Mouse (Mus musculus) thymus, adult 2 months (tissue): ENCODE measurements around the gene Lsp1. TPM values are rescaled to one million over a fixed set of nuclear protein-coding genes. Genes with fewer than 3 reads are reported as not detected.
A peak's percentile ranks its signal among the peaks of the same experiment; 100 is the strongest.

ENCODE experiments used
- DNase-seq: peaks from one replicate; pipeline ENCODE4 v3.0.0; 2021
- H3K27ac ChIP-seq: fragments of 200-500 bp; 2 replicates; pipeline ENCODE4 v1.5.1; 2012; ENCODE audit warnings: low read length, control low read depth; ENCODE audit not compliant: control insufficient read depth, insufficient read depth
- H3K27me3 ChIP-seq: fragments of 200-500 bp; 2 replicates; pipeline ENCODE4 v1.6.1; 2012; ENCODE audit warnings: mild to moderate bottlenecking, low read length, moderate library complexity, mixed read lengths; ENCODE audit not compliant: control insufficient read depth, insufficient read depth
- H3K36me3 ChIP-seq: fragments of 200-500 bp; 2 replicates; pipeline ENCODE4 v1.6.1; 2012; ENCODE audit warnings: mild to moderate bottlenecking, low read length, moderate library complexity; ENCODE audit not compliant: control insufficient read depth, insufficient read depth
- H3K4me1 ChIP-seq: fragments of 200-500 bp; replicated peaks from 2 replicates; pipeline ENCODE4 v1.6.1; 2012; ENCODE audit warnings: low read length; ENCODE audit not compliant: control insufficient read depth, insufficient read depth
- H3K4me3 ChIP-seq: fragments of 200-500 bp; 2 replicates; pipeline ENCODE4 v1.5.1; 2012; ENCODE audit warnings: mild to moderate bottlenecking, low read length, control low read depth, moderate library complexity; ENCODE audit not compliant: control insufficient read depth, insufficient read depth
- CTCF ChIP-seq: fragments of 200-500 bp; IDR thresholded peaks from 2 replicates; pipeline ENCODE4 v1.5.1; 2012; ENCODE audit warnings: mild to moderate bottlenecking, control low read depth, low read length, moderate library complexity, borderline replicate concordance; ENCODE audit not compliant: control insufficient read depth, poor library complexity, insufficient read depth; ENCODE audit errors: extremely low read depth
- POLR2A ChIP-seq: fragments of 200-500 bp; IDR thresholded peaks from 2 replicates; pipeline ENCODE4 v1.6.1; 2012; ENCODE audit warnings: mild to moderate bottlenecking, low read length, control low read depth, moderate library complexity; ENCODE audit not compliant: control insufficient read depth, poor library complexity, insufficient read depth; ENCODE audit errors: extremely low read depth
- WGBS: fragments of 180-500 bp; shearing (Covaris S2); methylation state at CpG from one replicate; pipeline ENCODE4 v1.1.7; 2018; 5-methylcytosine and 5-hydroxymethylcytosine counted together
- polyA plus RNA-seq: library from polyadenylated mRNA; depleted of rRNA; stranded (reverse); fragments of >200 nt; gene quantifications from 2 replicates; pipeline ENCODE4 v1.2.3, GENCODE M21; 2012

The Lsp1 gene
- polyA plus RNA-seq, 1 experiment: 626 TPM

DNA sequence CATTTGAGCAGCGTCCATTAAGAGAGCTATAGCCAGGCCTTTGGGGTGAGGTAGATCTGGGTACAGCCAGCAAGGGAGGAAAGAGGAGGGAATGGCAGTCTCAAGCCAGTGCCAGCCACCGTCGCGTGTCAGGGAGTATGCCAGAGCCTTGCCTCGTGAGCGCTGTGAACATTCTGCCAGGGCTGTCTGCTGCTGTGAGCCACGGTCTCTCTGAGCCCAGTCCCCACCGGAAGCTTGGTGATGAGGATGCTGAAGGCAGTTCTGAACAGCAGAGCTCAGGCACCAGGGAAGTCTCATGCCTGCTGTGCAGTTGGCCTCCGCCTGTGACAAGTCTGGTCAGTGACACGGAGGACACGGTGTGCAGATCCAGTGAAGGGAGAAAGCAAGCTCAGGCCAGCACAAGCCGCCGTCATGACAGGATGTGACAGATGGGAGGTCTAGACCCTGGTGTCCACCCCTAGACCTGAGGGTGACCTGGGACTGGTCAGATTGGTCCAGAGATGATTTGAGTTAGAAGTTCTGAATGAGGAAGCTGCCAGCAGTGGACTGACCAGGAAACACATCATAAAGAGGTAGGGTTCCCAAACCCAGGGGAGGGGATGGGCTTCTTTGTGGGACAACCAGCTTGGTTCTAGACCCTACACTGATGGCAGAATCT lies 16.3 kb downstream of the Lsp1 start:
- no peaks in the 10 kb centered on the region for H3K36me3 ChIP-seq
- H3K4me1 ChIP-seq: peaks cover 24% of the 10 kb centered on the region
- TF ChIP-seq CTCF: no peak
- TF ChIP-seq POLR2A: no peak
- H3K27me3 ChIP-seq: no peaks in the 10 kb centered on the region
- no peak for DNase-seq
- H3K4me3 ChIP-seq: no peak overlapping the region
- H3K27ac ChIP-seq: no peak overlapping the region
- 93% methylated on average over 13 of the region's 13 CpGs for WGBS

DNA sequence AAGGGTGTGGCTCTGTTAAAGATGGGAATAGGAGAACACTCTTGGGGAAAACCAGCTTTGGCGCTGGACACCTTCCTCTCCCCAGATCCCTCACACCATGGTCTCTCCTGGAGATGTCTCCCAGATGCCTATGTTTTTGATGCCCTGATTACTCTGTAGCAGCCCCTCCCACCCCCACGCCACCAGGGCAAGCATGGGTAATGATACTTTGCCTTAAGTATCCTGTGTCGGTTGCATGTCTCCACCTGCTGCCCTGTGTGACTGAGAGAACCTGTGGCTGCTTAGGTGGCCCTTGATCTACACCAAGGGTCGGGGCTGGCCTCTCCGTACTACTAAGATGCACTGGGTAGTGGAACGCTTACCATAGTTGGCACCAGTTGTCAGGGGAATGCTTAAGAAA lies 17.4 kb downstream of the Lsp1 start:
- no peak overlapping the region for H3K27ac ChIP-seq
- no peaks in the 10 kb centered on the region for H3K27me3 ChIP-seq
- no peak overlapping the region for H3K4me3 ChIP-seq
- H3K36me3 ChIP-seq: no peaks in the 10 kb centered on the region
- DNase-seq: no peak
- TF ChIP-seq POLR2A (no peak), CTCF (no peak)
- peaks cover 28% of the 10 kb centered on the region for H3K4me1 ChIP-seq
- 85% methylated on average over 6 of the region's 6 CpGs for WGBS

DNA sequence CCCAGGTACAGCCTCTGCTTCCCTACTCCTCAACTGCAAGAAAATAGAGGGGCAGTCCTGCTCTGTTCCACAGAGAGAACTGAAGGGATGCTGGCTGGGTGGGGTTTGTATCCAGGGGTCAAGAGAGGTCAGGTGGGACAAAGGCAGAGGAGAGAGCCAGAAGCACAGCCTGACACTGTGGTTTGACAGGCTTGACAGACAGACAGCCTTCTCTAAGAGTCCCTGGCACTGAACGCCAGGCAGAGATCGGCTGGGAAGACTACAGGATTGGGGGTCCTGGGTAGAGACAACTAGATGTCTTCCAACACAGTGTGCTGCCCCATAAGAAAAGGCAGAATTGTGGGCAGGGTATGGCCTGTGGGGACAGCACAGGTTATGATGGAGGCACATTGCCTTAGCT lies 18.0 kb downstream of the Lsp1 start:
- H3K36me3 ChIP-seq: no peaks in the 10 kb centered on the region
- WGBS: 94% methylated on average over 2 of the region's 2 CpGs
- no peak for TF ChIP-seq POLR2A
- no peak for TF ChIP-seq CTCF
- no peak overlapping the region for H3K27ac ChIP-seq
- H3K27me3 ChIP-seq: no peaks in the 10 kb centered on the region
- DNase-seq: no peak
- H3K4me3 ChIP-seq: no peak overlapping the region
- H3K4me1 ChIP-seq: peaks cover 28% of the 10 kb centered on the region

DNA sequence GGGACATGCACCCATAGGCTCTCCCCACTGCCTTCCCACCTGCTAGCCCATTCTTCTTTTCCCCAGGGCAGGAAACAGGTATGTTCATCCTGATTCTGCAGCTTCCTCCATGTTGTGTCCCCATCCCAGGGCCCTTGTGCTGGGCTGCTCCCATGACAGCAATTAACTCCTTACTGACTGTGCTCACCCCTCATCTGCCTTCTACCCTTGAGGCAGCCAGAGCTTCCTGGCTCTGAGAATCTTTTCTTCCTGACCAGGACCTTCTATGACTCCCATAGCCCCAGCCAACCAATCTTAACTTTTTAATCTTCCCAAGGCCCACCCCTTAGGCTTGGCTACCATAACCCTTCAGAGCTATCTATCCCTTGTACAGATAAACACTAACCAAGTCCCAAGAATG lies 18.7 kb downstream of the Lsp1 start:
- DNase-seq: no peak
- Histone ChIP-seq H3K27me3 (no peaks in the 10 kb centered on the region), H3K36me3 (peaks cover 4% of the 10 kb centered on the region; the same call in 1 of the 2 replicates), H3K4me3 (no peak overlapping the region), H3K4me1 (peaks cover 28% of the 10 kb centered on the region), H3K27ac (no peak overlapping the region)
- TF ChIP-seq CTCF (no peak), POLR2A (no peak)

DNA sequence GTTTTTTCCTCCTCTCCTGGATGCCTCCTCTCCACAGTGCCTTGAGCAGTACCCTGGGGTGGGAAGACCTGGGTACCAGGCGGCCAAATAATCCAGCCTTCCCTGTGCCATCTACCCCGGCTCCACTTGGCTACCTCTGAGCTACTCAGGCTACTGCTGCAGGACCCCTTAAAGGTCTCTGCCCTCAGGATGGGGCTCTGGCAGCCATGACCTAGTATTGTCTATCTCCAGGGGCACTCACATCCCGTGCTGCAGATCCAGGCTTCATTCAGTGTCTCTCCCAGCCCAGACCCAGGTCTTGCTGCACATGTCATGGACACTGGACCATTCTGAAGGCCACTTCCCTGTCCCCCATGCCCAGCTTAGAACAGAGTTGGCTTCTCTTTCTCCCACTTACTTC lies 19.3 kb downstream of the Lsp1 start:
- WGBS: 92% methylated on average over 3 of the region's 3 CpGs
- Histone ChIP-seq H3K4me1 (peaks cover 28% of the 10 kb centered on the region), H3K36me3 (peaks cover 10% of the 10 kb centered on the region; the same call in 1 of the 2 replicates), H3K27ac (no peak overlapping the region), H3K27me3 (no peaks in the 10 kb centered on the region), H3K4me3 (no peak overlapping the region)
- DNase-seq: no peak
- TF ChIP-seq CTCF (no peak), POLR2A (no peak)

DNA sequence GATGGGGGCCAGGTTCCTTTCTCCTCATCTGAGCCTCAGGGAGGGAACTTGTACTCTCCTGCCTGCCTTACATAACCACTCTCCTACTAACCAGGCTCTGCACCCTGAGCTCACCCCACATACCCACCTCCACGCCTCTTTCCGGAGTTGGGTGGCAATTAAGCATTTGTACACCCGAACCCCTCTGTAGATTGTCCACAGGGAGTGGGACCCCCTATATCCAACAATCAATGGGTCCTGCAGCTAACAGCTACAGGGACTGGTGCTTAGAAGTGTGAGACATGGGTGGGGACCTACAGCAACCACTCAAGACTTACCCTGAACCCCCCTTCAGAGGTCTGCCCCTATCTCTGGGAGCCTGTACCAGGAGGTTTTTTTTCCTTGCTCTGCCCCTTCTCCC lies 20.1 kb downstream of the Lsp1 start:
- DNase-seq: no peak
- TF ChIP-seq CTCF: no peak
- no peak for TF ChIP-seq POLR2A
- Histone ChIP-seq H3K27ac (no peak overlapping the region), H3K4me3 (no peak overlapping the region), H3K36me3 (peaks cover 18% of the 10 kb centered on the region), H3K27me3 (no peaks in the 10 kb centered on the region), H3K4me1 (peaks cover 28% of the 10 kb centered on the region)
- 77% methylated on average over 3 of the region's 3 CpGs for WGBS

DNA sequence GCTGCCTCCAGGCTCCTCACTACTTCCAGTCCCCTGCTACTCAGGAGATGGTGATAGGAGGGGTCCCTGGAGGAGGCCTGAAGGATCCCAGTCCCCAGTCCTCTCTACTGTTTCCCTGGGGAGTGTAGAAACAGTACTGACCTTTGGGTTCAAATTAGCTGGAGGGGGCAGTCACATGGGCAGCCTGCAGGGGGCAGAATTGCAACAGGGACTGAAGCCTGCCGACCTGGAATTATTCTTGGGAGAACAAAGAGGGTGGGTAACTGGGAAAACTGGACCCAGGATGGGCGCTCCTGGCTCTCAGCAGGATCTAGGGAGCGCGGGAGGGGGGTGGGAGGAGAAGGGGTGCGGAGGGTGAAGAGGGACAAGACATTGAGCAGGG lies 20.6 kb downstream of the Lsp1 start:
- Histone ChIP-seq H3K4me3 (no peak overlapping the region), H3K27me3 (no peaks in the 10 kb centered on the region), H3K36me3 (peaks cover 23% of the 10 kb centered on the region), H3K4me1 (peaks cover 28% of the 10 kb centered on the region), H3K27ac (no peak overlapping the region)
- TF ChIP-seq CTCF (peak; percentile 83), POLR2A (no peak)
- peak; percentile 58 for DNase-seq
- 39% methylated on average over 5 of the region's 5 CpGs for WGBS
